Mouse (Mus musculus) neural tube, embryonic 15.5 days (tissue): ENCODE data around the gene Pde4b. TPM values are rescaled to one million over a fixed set of nuclear protein-coding genes. Genes with fewer than 3 reads are reported as not detected.

Experiments
- ATAC-seq: fragments of 200-750 bp; cut with Nextera tagmentation; 2 replicates; pipeline ENCODE4 v1.8.0; 2017; ENCODE audit warnings: mild to moderate bottlenecking, moderate TSS enrichment, moderate library complexity; ENCODE audit not compliant: low FRiP score
- H3K27ac ChIP-seq: fragments of 300-500 bp; sonication (generic); replicated peaks from 2 replicates; pipeline ENCODE4 v1.5.1; 2015; ENCODE audit warnings: mild to moderate bottlenecking, inconsistent platforms
- H3K27me3 ChIP-seq: fragments of 300-500 bp; sonication (generic); replicated peaks from 2 replicates; pipeline ENCODE4 v1.6.1; 2015; ENCODE audit warnings: inconsistent platforms
- H3K36me3 ChIP-seq: fragments of 300-500 bp; sonication (generic); 2 replicates; pipeline ENCODE4 v1.6.1; 2015; ENCODE audit warnings: inconsistent platforms
- H3K4me1 ChIP-seq: fragments of 300-500 bp; sonication (generic); 2 replicates; pipeline ENCODE4 v1.6.1; 2015; ENCODE audit warnings: inconsistent platforms
- H3K4me2 ChIP-seq: fragments of 300-500 bp; sonication (generic); 2 replicates; pipeline ENCODE4 v1.6.1; 2015; ENCODE audit warnings: inconsistent platforms, mild to moderate bottlenecking, moderate library complexity
- H3K4me3 ChIP-seq: fragments of 300-500 bp; sonication (generic); replicated peaks from 2 replicates; pipeline ENCODE4 v1.5.1; 2015; ENCODE audit warnings: mild to moderate bottlenecking, inconsistent platforms
- H3K9ac ChIP-seq: fragments of 300-500 bp; sonication (generic); replicated peaks from 2 replicates; pipeline ENCODE4 v1.6.1; 2015; ENCODE audit warnings: mild to moderate bottlenecking, inconsistent platforms
- H3K9me3 ChIP-seq: fragments of 300-500 bp; sonication (generic); replicated peaks from 2 replicates; pipeline ENCODE4 v1.6.1; 2016; ENCODE audit warnings: inconsistent platforms
- WGBS: fragments of 180-500 bp; shearing (Covaris S2); methylation state at CpG from one replicate; pipeline ENCODE4 v1.1.7; 2015; ENCODE audit warnings: mixed read lengths; 5-methylcytosine and 5-hydroxymethylcytosine counted together
- polyA plus RNA-seq: library from polyadenylated mRNA; unstranded; fragments of >200 nt; fragmentation: Nextera tagmentation; extraction: Ambion mirVana; gene quantifications from 2 replicates; pipeline ENCODE4 v1.2.1, GENCODE M21; 2015

Pde4b gene
- polyA plus RNA-seq, 1 experiment from 2014 or later = 40.9 TPM

- H3K9ac ChIP-seq = no peak overlapping the region
- 67% methylated on average over 3 of the region's 3 CpGs for WGBS
- no peaks in the 10 kb centered on the region for H3K36me3 ChIP-seq
- ATAC-seq = no peak
- no peaks in the 10 kb centered on the region for H3K27me3 ChIP-seq
- H3K4me2 ChIP-seq = no peak overlapping the region
- no peak overlapping the region for H3K27ac ChIP-seq
- H3K4me3 ChIP-seq = no peak overlapping the region
- no peaks in the 10 kb centered on the region for H3K9me3 ChIP-seq
- peaks cover under 1% of the 10 kb centered on the region; the same call in 1 of the 2 replicates for H3K4me1 ChIP-seq
Measured at GRCm38 (mm10) chr4:102444501-102444900, 357.2 kb downstream of the Pde4b start.

GRCm38 (mm10) chr4:102446160-102446945 is 359.0 kb downstream of the Pde4b start:
- no peaks in the 10 kb centered on the region for H3K9me3 ChIP-seq
- 83% methylated on average over 8 of the region's 8 CpGs for WGBS
- H3K4me3 ChIP-seq = no peak overlapping the region
- H3K4me1 ChIP-seq = no peaks in the 10 kb centered on the region
- no peaks in the 10 kb centered on the region for H3K27me3 ChIP-seq
- no peak overlapping the region for H3K4me2 ChIP-seq
- no peak for ATAC-seq
- no peak overlapping the region for H3K27ac ChIP-seq
- no peak overlapping the region for H3K9ac ChIP-seq
- H3K36me3 ChIP-seq = no peaks in the 10 kb centered on the region

GRCm38 (mm10) chr4:102456426-102456825 is 369.1 kb downstream of the Pde4b start:
- ATAC-seq = no peak
- WGBS = 65% methylated on average over 3 of the region's 3 CpGs

GRCm38 (mm10) chr4:102459216-102459999 is 372.1 kb downstream of the Pde4b start:
- Histone ChIP-seq H3K4me1 (no peaks in the 10 kb centered on the region), H3K9ac (no peak overlapping the region), H3K4me2 (no peak overlapping the region), H3K4me3 (no peak overlapping the region), H3K27ac (no peak overlapping the region), H3K27me3 (no peaks in the 10 kb centered on the region), H3K9me3 (no peaks in the 10 kb centered on the region), H3K36me3 (no peaks in the 10 kb centered on the region)
- ATAC-seq = no peak
- WGBS = 64% methylated on average over 5 of the region's 5 CpGs

More at GRCm38 (mm10) chr4:102456426-102456825, 369.1 kb downstream of the Pde4b start:
- H3K9me3 ChIP-seq = no peaks in the 10 kb centered on the region
- no peak overlapping the region for H3K9ac ChIP-seq
- no peak overlapping the region for H3K4me2 ChIP-seq
- no peak overlapping the region for H3K27ac ChIP-seq
- H3K36me3 ChIP-seq = no peaks in the 10 kb centered on the region
- H3K4me1 ChIP-seq = no peaks in the 10 kb centered on the region
- H3K27me3 ChIP-seq = no peaks in the 10 kb centered on the region
- H3K4me3 ChIP-seq = no peak overlapping the region

GRCm38 (mm10) chr4:102478104-102478503 is 390.8 kb downstream of the Pde4b start:
- H3K27ac ChIP-seq = no peak overlapping the region
- ATAC-seq = no peak
- WGBS = 42% methylated on average over 3 of the region's 3 CpGs
- no peaks in the 10 kb centered on the region for H3K36me3 ChIP-seq
- H3K4me3 ChIP-seq = no peak overlapping the region
- H3K27me3 ChIP-seq = no peaks in the 10 kb centered on the region
- H3K9ac ChIP-seq = no peak overlapping the region
- H3K4me1 ChIP-seq = peaks cover 4% of the 10 kb centered on the region; the same call in 1 of the 2 replicates
- H3K9me3 ChIP-seq = no peaks in the 10 kb centered on the region
- no peak overlapping the region for H3K4me2 ChIP-seq

GRCm38 (mm10) chr4:102478860-102479259 is 391.5 kb downstream of the Pde4b start:
- Histone ChIP-seq H3K36me3 (no peaks in the 10 kb centered on the region), H3K27me3 (no peaks in the 10 kb centered on the region), H3K4me2 (no peak overlapping the region), H3K9ac (no peak overlapping the region), H3K27ac (no peak overlapping the region), H3K9me3 (no peaks in the 10 kb centered on the region), H3K4me1 (peaks cover 4% of the 10 kb centered on the region; the same call in 1 of the 2 replicates), H3K4me3 (no peak overlapping the region)
- 88% methylated on average over 7 of the region's 7 CpGs for WGBS
- ATAC-seq = no peak

- Histone ChIP-seq H3K4me1 (peaks cover 5% of the 10 kb centered on the region), H3K27me3 (no peaks in the 10 kb centered on the region), H3K36me3 (no peaks in the 10 kb centered on the region), H3K9me3 (no peaks in the 10 kb centered on the region), H3K9ac (no peak overlapping the region), H3K4me3 (no peak overlapping the region), H3K27ac (no peak overlapping the region), H3K4me2 (no peak overlapping the region)
- ATAC-seq = peak; percentile 59; the same call in 1 of the 2 replicates
- WGBS = 36% methylated on average over 6 of the region's 6 CpGs
Measured at GRCm38 (mm10) chr4:102480830-102481484, 393.6 kb downstream of the Pde4b start.

GRCm38 (mm10) chr4:102483354-102484018 is 396.1 kb downstream of the Pde4b start:
- Histone ChIP-seq H3K27me3 (no peaks in the 10 kb centered on the region), H3K9ac (no peak overlapping the region), H3K27ac (no peak overlapping the region), H3K4me2 (no peak overlapping the region), H3K4me1 (peaks cover 11% of the 10 kb centered on the region), H3K4me3 (no peak overlapping the region), H3K36me3 (no peaks in the 10 kb centered on the region), H3K9me3 (no peaks in the 10 kb centered on the region)
- ATAC-seq = no peak
- WGBS = 25% methylated on average over 7 of the region's 7 CpGs

GRCm38 (mm10) chr4:102484738-102485137 is 397.4 kb downstream of the Pde4b start:
- no peak overlapping the region for H3K9ac ChIP-seq
- H3K4me3 ChIP-seq = no peak overlapping the region
- H3K27me3 ChIP-seq = no peaks in the 10 kb centered on the region
- no peak overlapping the region for H3K27ac ChIP-seq
- H3K9me3 ChIP-seq = no peaks in the 10 kb centered on the region
- 67% methylated on average over 2 of the region's 2 CpGs for WGBS
- no peak overlapping the region for H3K4me2 ChIP-seq
- no peaks in the 10 kb centered on the region for H3K36me3 ChIP-seq
- peaks cover 11% of the 10 kb centered on the region for H3K4me1 ChIP-seq
- ATAC-seq = no peak

GRCm38 (mm10) chr4:102486134-102486920 is 399.0 kb downstream of the Pde4b start:
- WGBS = 44% methylated on average over 4 of the region's 4 CpGs
- no peak overlapping the region for H3K27ac ChIP-seq
- no peak overlapping the region for H3K4me3 ChIP-seq
- no peaks in the 10 kb centered on the region for H3K36me3 ChIP-seq
- no peak overlapping the region for H3K4me2 ChIP-seq
- peaks cover 7% of the 10 kb centered on the region for H3K4me1 ChIP-seq
- no peak overlapping the region for H3K9ac ChIP-seq
- no peaks in the 10 kb centered on the region for H3K9me3 ChIP-seq
- no peaks in the 10 kb centered on the region for H3K27me3 ChIP-seq
- ATAC-seq = 0 out of 2 replicates have a peak, but pooled peaks have one; percentile 61

- no peak overlapping the region for H3K4me2 ChIP-seq
- no peaks in the 10 kb centered on the region for H3K27me3 ChIP-seq
- H3K9me3 ChIP-seq = no peaks in the 10 kb centered on the region
- H3K4me3 ChIP-seq = no peak overlapping the region
- no peak overlapping the region for H3K9ac ChIP-seq
- no peaks in the 10 kb centered on the region for H3K36me3 ChIP-seq
- H3K27ac ChIP-seq = no peak overlapping the region
- H3K4me1 ChIP-seq = peaks cover 7% of the 10 kb centered on the region
- WGBS = 86% methylated on average over 3 of the region's 3 CpGs
- ATAC-seq = no peak
Measured at GRCm38 (mm10) chr4:102486921-102487240, 399.5 kb downstream of the Pde4b start.
